Mouse (Mus musculus): ENCODE results near the gene Ptpre. TPM values are rescaled to one million over a fixed set of nuclear protein-coding genes. Genes with fewer than 3 reads are reported as not detected.
A peak's percentile ranks its signal among the peaks of the same experiment; 100 is the strongest.

Ptpre gene
- polyA plus RNA-seq, 1 experiment from 2014 or later, result 6.3 TPM

DNA sequence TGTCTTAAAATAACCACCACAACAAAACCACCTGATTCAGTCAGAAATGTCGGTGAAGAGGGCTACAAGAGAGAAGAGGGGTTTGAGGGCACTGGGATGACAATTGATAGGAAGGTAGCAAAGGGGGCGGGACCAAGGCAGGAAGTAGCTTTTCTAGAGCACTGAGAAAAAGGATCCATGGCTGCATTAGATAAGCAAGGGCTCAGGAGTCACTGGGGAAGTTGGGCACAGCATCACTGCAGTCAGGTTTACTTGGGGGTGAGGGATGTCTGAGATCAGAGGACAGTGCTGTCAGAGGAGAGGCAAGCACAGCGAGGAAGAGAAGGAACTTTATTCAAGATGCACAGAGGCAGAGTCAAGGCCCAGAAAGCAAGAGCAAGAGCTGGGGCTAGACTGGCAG, 1.4 kb upstream of the Ptpre start:
- Histone ChIP-seq H3K4me2 (replicated peaks) (no peak overlapping the region), H3K9me3 (replicated peaks) (no peaks in the 10 kb centered on the region), H3K36me3 (no peaks in the 10 kb centered on the region), H3K4me3 (replicated peaks) (no peak overlapping the region), H3K4me1 (peaks cover 6% of the 10 kb centered on the region; the same call in 1 of the 2 replicates), H3K9ac (no peak overlapping the region), H3K27ac (replicated peaks) (no peak overlapping the region), H3K27me3 (peaks cover 11% of the 10 kb centered on the region)
- no peak for ATAC-seq (ENCODE audit: insufficient number of reproducible peaks, low FRiP score, low TSS enrichment, low read depth)
- 84% methylated on average over 3 of the region's 3 CpGs for WGBS

DNA sequence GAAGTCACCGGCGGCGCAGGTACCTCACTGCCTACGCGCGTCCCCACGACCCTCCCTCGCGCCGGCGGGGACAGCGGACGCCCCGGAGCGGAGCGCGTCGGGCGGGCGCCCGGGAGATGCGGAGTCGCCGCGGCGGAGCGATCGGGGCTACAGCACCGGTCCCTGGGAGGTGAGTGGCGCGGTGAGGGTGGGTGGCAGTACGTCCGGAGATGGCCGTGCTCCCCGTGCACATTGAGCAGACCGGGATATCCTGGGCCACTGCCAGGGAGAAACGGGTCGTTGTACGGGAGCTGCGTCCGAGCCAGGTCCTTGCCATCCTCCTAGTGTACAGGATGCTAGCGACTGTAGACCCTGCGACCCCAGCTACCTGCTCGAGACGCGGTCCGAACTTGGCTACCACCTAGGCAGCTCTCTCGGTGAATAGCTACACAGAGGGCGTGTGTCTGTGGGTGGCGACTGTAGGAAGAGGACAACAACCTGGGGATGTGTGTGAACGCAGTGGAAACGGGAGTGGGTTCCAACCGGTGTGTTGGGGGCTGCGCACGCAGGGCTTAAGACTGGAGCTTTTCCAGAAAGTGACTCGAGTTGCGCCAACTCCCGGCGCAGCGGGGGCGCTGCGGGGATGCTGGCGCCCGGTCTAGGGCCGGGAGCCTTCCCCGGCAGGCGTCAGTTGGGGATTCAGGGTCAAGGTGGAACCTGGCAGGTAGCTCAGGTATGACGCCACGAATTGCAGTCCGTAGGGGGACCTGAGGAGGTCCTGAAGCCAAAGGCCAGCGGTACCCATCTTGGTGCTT, 864 bp downstream of the Ptpre start:
- peak overlapping the region; percentile 51; the same call in 1 of the 2 replicates for H3K27ac ChIP-seq (replicated peaks)
- under 1% methylated on average over 71 of the region's 71 CpGs for WGBS
- H3K36me3 ChIP-seq, result no peaks in the 10 kb centered on the region

DNA sequence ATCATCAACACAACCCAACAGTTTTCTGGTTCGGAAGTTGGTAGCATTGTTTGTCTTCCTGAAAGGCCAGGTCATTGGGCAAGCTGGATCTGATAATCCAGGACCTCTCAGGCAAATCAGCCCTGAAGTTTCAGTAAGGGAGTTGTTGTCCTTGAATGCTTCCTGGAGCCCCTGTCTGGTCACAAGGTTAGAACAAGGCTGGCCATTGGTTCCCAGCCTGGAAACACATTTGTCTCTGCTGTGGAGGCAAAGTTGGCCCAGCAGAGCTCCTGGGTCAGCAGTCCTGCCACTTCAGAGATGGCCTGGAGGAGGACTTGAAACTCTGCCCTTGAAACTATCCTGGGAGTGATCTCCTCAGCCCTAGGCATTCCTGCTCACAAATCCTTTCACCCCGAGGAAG, 2.1 kb downstream of the Ptpre start:
- H3K9ac ChIP-seq, result no peak overlapping the region
- H3K9me3 ChIP-seq (replicated peaks), result no peaks in the 10 kb centered on the region
- peak overlapping the region; percentile 15; the same call in 1 of the 2 replicates for H3K4me2 ChIP-seq (replicated peaks)
- no peaks in the 10 kb centered on the region for H3K36me3 ChIP-seq
- H3K27ac ChIP-seq (replicated peaks), result no peak overlapping the region
- no peak for ATAC-seq (ENCODE audit: insufficient number of reproducible peaks, low FRiP score, low TSS enrichment, low read depth)
- WGBS, result 72% methylated on average over 2 of the region's 2 CpGs
- peak overlapping the region; percentile 70; the same call in 1 of the 2 replicates for H3K4me3 ChIP-seq (replicated peaks)
- peaks cover 11% of the 10 kb centered on the region for H3K27me3 ChIP-seq
- peaks cover 6% of the 10 kb centered on the region; the same call in 1 of the 2 replicates for H3K4me1 ChIP-seq

More for the DNA sequence above, 864 bp downstream of the Ptpre start:
- ATAC-seq (ENCODE audit: insufficient number of reproducible peaks, low FRiP score, low TSS enrichment, low read depth), result 0 out of 2 replicates have a peak, but pooled peaks have one; percentile 23
- H3K27me3 ChIP-seq, result peaks cover 11% of the 10 kb centered on the region
- H3K9ac ChIP-seq, result peak overlapping the region; percentile 45
- H3K4me3 ChIP-seq (replicated peaks), result peak overlapping the region; percentile 70
- H3K9me3 ChIP-seq (replicated peaks), result no peaks in the 10 kb centered on the region
- peak overlapping the region; percentile 97 for H3K4me2 ChIP-seq (replicated peaks)
- H3K4me1 ChIP-seq, result peaks cover 6% of the 10 kb centered on the region; the same call in 1 of the 2 replicates

DNA sequence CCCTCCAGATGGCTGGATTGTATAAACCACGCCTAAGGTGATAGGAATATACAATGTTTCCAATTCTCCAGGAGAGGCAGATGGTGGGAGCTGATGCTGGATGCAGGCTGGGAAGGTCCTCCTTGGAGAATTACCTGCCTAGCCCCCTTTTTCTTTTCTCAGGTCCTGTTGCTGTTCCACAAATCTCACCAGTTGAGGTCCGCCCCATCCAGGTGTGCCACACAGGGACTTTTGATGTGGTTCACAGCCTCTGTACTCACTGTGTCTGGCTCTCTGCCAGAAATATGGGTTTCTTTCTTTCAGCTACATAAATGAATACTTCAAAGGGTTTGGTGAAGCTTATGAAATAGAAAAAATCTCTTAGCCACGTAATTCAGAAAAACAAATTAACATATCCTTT, 5.0 kb downstream of the Ptpre start:
- ATAC-seq (ENCODE audit: insufficient number of reproducible peaks, low FRiP score, low TSS enrichment, low read depth), result no peak
- 47% methylated on average over 3 of the region's 3 CpGs for WGBS
- Histone ChIP-seq H3K9ac (no peak overlapping the region), H3K4me3 (replicated peaks) (no peak overlapping the region), H3K36me3 (no peaks in the 10 kb centered on the region), H3K4me2 (replicated peaks) (no peak overlapping the region), H3K4me1 (peaks cover 9% of the 10 kb centered on the region; the same call in 1 of the 2 replicates), H3K27me3 (peaks cover 11% of the 10 kb centered on the region), H3K9me3 (replicated peaks) (no peaks in the 10 kb centered on the region), H3K27ac (replicated peaks) (no peak overlapping the region)

DNA sequence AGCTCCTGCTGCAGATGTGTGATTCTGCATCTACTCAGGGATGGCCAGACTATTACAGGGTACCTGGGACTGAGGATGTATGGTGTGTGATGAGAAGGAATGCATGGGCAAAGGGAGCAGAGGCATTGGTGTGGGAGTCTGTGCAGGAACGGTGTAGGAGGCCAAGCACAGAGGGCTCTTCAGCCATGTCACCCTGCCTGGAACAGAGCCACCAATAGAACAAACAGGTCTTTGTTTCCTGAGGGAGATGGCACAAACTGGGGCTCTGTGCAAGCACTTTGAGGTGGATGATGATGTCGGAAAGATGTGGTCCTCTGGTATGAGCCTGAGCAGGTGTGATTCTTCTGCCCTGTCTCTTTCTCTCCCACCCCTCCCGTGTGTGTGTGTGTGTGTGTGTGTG, 5.8 kb downstream of the Ptpre start:
- no peaks in the 10 kb centered on the region for H3K9me3 ChIP-seq (replicated peaks)
- H3K4me2 ChIP-seq (replicated peaks), result no peak overlapping the region
- no peak overlapping the region for H3K27ac ChIP-seq (replicated peaks)
- H3K27me3 ChIP-seq, result peaks cover 11% of the 10 kb centered on the region
- no peak for ATAC-seq (ENCODE audit: insufficient number of reproducible peaks, low FRiP score, low TSS enrichment, low read depth)
- H3K9ac ChIP-seq, result no peak overlapping the region
- no peak overlapping the region for H3K4me3 ChIP-seq (replicated peaks)
- H3K36me3 ChIP-seq, result no peaks in the 10 kb centered on the region
- WGBS, result 30% methylated on average over 3 of the region's 3 CpGs
- H3K4me1 ChIP-seq, result peaks cover 9% of the 10 kb centered on the region; the same call in 1 of the 2 replicates

DNA sequence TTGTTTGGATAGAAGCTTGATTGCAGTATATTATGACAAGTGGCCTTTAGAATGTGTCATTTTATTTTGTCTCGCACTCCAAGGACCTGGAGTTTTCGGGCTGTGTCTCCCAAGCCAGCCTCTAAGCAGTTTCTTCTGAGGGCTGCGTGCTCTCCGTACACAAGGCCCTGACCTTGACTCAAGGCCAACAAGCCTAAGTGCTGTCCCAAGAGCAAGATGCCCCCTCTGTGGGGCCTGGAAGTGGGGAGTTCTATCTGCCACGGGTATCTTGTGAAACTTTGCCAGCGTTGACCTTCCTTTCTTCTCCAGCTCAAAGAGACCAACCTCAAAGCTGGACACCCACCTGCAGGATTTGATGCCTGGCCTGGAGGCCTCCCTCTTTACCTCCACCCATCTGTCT, 7.0 kb downstream of the Ptpre start:
- Histone ChIP-seq H3K4me1 (0 out of 2 replicates have a peak, but pooled peaks cover 3% of the 10 kb centered on the region), H3K9me3 (replicated peaks) (no peaks in the 10 kb centered on the region), H3K27ac (replicated peaks) (no peak overlapping the region), H3K4me2 (replicated peaks) (no peak overlapping the region), H3K9ac (no peak overlapping the region), H3K27me3 (no peaks in the 10 kb centered on the region; the same call in 1 of the 2 replicates), H3K4me3 (replicated peaks) (no peak overlapping the region), H3K36me3 (no peaks in the 10 kb centered on the region)
- no peak for ATAC-seq (ENCODE audit: insufficient number of reproducible peaks, low FRiP score, low TSS enrichment, low read depth)
- WGBS, result 91% methylated on average over 6 of the region's 6 CpGs

DNA sequence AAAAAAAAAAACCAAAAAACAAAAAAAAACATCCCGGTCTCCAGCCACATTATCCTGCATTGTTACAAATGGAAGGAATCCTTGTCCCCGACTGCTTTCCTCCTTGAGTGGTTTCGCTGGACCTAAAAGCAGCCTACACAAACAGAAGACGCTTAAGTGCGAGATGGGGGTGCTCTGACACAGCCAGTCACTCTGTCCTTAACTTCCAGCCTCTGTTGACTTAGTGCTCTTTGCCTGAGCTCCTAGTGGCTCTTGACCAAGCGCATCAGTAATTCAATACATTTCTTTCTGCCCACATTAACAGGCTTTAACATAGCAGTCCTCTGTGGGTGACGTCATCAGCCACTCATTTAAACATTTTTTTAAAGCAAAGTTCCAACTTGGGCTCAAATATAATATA, 8.7 kb downstream of the Ptpre start:
- H3K27ac ChIP-seq (replicated peaks), result no peak overlapping the region
- no peaks in the 10 kb centered on the region for H3K9me3 ChIP-seq (replicated peaks)
- H3K9ac ChIP-seq, result no peak overlapping the region
- 54% methylated on average over 7 of the region's 7 CpGs for WGBS
- 0 out of 2 replicates have a peak, but pooled peaks cover 8% of the 10 kb centered on the region for H3K4me1 ChIP-seq
- H3K4me2 ChIP-seq (replicated peaks), result no peak overlapping the region
- peaks cover 3% of the 10 kb centered on the region; the same call in 1 of the 2 replicates for H3K27me3 ChIP-seq
- no peak for ATAC-seq (ENCODE audit: insufficient number of reproducible peaks, low FRiP score, low TSS enrichment, low read depth)
- no peaks in the 10 kb centered on the region for H3K36me3 ChIP-seq
- no peak overlapping the region for H3K4me3 ChIP-seq (replicated peaks)

DNA sequence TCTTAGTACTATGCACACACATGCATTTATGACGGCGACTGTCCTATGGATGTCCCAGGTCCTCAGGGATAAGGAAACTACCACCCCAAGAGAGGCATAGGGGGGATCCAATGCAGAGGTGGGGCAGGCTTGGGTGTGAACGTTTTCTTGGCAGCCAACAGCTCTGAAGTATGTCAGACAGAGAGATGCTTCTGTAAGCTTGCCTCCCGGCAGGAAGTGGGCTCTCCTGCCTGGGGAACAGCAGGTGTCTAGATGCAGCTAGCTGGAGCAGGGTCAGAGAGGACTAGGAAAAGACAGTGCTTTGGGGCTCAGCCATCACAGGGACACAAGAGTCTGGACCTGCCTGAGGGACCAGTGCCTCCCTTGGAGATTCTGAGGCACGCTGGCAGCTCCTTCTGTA, 9.2 kb downstream of the Ptpre start:
- no peak overlapping the region for H3K27ac ChIP-seq (replicated peaks)
- H3K36me3 ChIP-seq, result no peaks in the 10 kb centered on the region
- no peak overlapping the region for H3K4me3 ChIP-seq (replicated peaks)
- no peak for ATAC-seq (ENCODE audit: insufficient number of reproducible peaks, low FRiP score, low TSS enrichment, low read depth)
- 48% methylated on average over 5 of the region's 5 CpGs for WGBS
- no peaks in the 10 kb centered on the region for H3K9me3 ChIP-seq (replicated peaks)
- peaks cover 3% of the 10 kb centered on the region; the same call in 1 of the 2 replicates for H3K27me3 ChIP-seq
- no peak overlapping the region for H3K9ac ChIP-seq
- peaks cover 11% of the 10 kb centered on the region; the same call in 1 of the 2 replicates for H3K4me1 ChIP-seq
- H3K4me2 ChIP-seq (replicated peaks), result no peak overlapping the region

DNA sequence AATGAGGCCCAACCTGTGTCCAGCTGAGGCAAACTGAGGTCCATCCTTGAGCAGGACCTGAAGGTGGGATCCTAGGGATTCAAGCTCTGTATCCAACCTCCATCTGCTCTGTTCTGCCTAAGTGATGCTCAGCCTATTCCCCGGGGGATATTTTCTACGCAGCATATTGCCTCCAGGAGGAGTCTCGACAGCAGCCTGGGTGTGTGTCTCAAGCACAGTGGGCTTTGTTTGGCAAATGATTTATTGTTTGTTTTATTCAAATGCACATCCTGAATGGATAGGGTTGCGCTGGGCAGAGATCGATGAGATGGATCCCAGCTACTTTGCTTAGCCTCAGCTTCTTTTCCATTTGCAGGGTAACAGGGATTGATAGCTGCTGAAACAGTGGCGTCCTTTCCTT, 11.2 kb downstream of the Ptpre start:
- Histone ChIP-seq H3K9me3 (replicated peaks) (no peaks in the 10 kb centered on the region), H3K4me1 (peaks cover 13% of the 10 kb centered on the region; the same call in 1 of the 2 replicates), H3K27me3 (peaks cover 3% of the 10 kb centered on the region; the same call in 1 of the 2 replicates), H3K36me3 (no peaks in the 10 kb centered on the region), H3K4me3 (replicated peaks) (no peak overlapping the region), H3K9ac (no peak overlapping the region), H3K4me2 (replicated peaks) (no peak overlapping the region), H3K27ac (replicated peaks) (no peak overlapping the region)
- no peak for ATAC-seq (ENCODE audit: insufficient number of reproducible peaks, low FRiP score, low TSS enrichment, low read depth)
- 67% methylated on average over 6 of the region's 6 CpGs for WGBS

DNA sequence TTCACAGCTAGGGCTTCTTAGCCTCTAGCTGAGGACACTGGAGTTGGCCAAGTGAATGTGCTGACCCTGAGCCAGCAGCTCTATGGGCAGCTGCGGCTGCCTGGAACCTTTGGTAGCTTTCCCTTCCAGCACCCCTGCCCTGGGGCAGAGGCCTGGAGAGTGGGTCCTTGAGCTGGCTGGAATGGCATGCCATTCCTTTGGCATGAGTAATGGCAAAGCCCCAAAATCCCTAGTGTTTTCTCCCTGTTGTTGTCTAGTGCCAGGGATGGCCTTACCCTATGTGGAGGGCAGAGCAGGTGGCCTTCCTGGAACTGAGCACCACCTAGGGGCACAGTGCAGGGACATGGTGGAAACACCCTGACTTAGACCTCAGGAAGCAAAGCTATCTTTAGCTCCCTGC, 14.3 kb downstream of the Ptpre start:
- no peak overlapping the region for H3K4me2 ChIP-seq (replicated peaks)
- no peaks in the 10 kb centered on the region for H3K36me3 ChIP-seq
- no peaks in the 10 kb centered on the region for H3K9me3 ChIP-seq (replicated peaks)
- 63% methylated on average over 1 of the region's 1 CpGs for WGBS
- no peak overlapping the region for H3K9ac ChIP-seq
- no peak overlapping the region for H3K4me3 ChIP-seq (replicated peaks)
- H3K27ac ChIP-seq (replicated peaks), result no peak overlapping the region
- H3K4me1 ChIP-seq, result peaks cover 13% of the 10 kb centered on the region; the same call in 1 of the 2 replicates
- ATAC-seq (ENCODE audit: insufficient number of reproducible peaks, low FRiP score, low TSS enrichment, low read depth), result no peak
- 0 out of 2 replicates have a peak, but pooled peaks cover 6% of the 10 kb centered on the region for H3K27me3 ChIP-seq

DNA sequence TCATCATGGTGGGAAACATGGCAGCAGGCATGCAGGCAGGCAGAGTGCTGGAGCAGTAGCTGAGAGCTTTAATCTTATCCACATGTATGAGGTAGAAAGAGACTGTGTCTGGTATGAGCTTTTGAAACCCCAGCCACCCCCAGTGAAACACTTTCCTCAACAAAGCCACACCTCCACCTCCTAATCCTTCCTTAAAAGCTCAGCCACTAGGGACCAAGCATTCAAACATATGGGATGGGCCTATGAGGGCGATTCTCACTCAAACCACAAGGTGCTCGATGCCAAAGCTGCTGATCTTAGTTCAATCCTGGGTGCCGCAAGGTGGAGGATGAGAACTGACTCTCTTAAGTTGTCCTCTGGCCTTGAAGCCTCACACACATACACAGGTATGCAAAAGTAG, 16.3 kb downstream of the Ptpre start:
- Histone ChIP-seq H3K4me2 (replicated peaks) (no peak overlapping the region), H3K4me3 (replicated peaks) (no peak overlapping the region), H3K9me3 (replicated peaks) (no peaks in the 10 kb centered on the region), H3K27ac (replicated peaks) (no peak overlapping the region), H3K27me3 (0 out of 2 replicates have a peak, but pooled peaks cover 6% of the 10 kb centered on the region), H3K4me1 (peaks cover 10% of the 10 kb centered on the region; the same call in 1 of the 2 replicates), H3K9ac (no peak overlapping the region), H3K36me3 (no peaks in the 10 kb centered on the region)
- ATAC-seq (ENCODE audit: insufficient number of reproducible peaks, low FRiP score, low TSS enrichment, low read depth), result no peak
- 76% methylated on average over 3 of the region's 3 CpGs for WGBS

Data from embryonic facial prominence, embryonic 15.5 days (tissue).